Mouse (Mus musculus) adrenal gland, postnatal 0 days (tissue): Measurements from ENCODE around the gene Srpx. TPM values are rescaled to one million over a fixed set of nuclear protein-coding genes. Genes with fewer than 3 reads are reported as not detected.

Experiments used
- polyA plus RNA-seq: library from polyadenylated mRNA; unstranded; fragments of >200 nt; fragmentation: Nextera tagmentation; extraction: Ambion mirVana; gene quantifications from 2 replicates; pipeline ENCODE4 v1.2.1, GENCODE M21; 2015

Gene Srpx
- 12.5 and 19.2 TPM in 2 replicates for polyA plus RNA-seq

DNA sequence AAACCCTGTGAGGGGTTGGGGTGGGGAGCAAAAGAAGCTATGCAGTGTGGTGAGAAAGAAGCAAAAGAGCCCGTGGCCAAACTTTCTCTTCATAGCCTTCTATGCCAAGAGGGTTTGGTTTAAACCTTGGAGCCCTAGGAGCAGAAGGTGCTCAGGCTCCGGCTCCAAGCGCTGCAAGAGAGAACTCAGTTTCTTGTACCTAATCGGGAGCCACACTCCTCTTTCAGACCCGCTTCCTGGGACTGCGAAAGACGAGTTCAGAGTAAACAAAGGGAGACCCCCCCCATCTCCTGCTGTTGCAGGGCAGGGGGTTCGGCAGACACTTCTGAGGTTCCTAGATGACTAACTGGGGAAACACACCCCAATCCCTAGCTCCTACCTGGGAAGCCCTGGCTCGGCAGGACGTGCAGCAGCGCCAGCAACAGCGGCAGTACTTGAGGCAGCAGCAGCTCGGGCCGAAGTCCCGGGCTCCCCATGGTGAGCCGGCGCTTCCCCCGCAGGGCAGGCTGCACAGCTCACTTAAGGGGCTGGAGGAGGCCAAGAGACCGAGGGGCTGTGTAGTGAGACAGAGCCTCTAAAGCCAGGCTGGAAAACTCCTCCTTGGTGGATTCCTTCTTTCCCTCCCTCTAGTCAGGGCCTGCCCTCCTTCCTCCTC is at the start of gene Srpx:
Gene Srpx (minus strand): TSS at position 645 of the 655 bp plus-strand sequence.

Other genes starting within 250 kb of the Srpx start
- 0.30 and 0.76 TPM in 2 replicates for gene Sytl5, start 232.1 kb downstream of the Srpx start, polyA plus RNA-seq
- 9.5 and 11.1 TPM in 2 replicates for gene Rpgr, start 99.2 kb upstream of the Srpx start, polyA plus RNA-seq
- gene Otc, start 134.6 kb upstream of the Srpx start, polyA plus RNA-seq, result 1.7 and 2.5 TPM in 2 replicates